Mouse (Mus musculus) splenic B cell, adult 2 months (primary cell): ENCODE results near the gene Fxyd4.

Source experiments
- DNase-seq: peaks from one replicate; pipeline ENCODE4 v3.0.0-alpha.2; 2011; ENCODE audit warnings: low read depth, low spot score
- H3K27me3 ChIP-seq: 2 replicates; pipeline ENCODE4 v1.6.1; 2012; ENCODE audit warnings: mild to moderate bottlenecking, low read length, moderate library complexity, mixed read lengths; ENCODE audit not compliant: control insufficient read depth, poor library complexity, insufficient read depth, severe bottlenecking
- H3K36me3 ChIP-seq: 2 replicates; pipeline ENCODE4 v1.6.1; 2012; ENCODE audit warnings: mild to moderate bottlenecking, low read length, moderate library complexity, mixed read lengths; ENCODE audit not compliant: control insufficient read depth, poor library complexity, insufficient read depth, severe bottlenecking

The Fxyd4 gene

DNA sequence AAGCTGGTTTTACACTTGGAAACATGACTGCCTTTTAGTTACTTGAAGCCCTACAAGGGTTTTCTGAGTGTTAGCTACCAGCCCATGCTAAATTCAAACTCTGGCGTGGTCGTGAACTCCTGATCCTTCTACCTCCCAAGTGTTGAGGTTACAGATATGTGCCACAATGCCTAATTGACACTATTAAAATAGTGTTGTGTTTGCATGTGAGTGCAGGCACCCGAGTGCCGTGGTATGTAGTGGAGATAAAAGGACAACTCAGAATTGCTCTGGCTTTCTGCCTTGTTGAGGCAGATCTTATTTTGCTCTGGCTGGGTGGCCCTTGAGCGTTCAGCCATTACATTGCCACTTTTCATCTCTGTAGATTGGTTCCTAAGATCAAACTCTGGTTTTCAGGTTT, 8.7 kb downstream of the Fxyd4 start:
- Histone ChIP-seq H3K27me3 (no peaks in the 10 kb centered on the region), H3K36me3 (peaks cover 5% of the 10 kb centered on the region; the same call in 1 of the 2 replicates)
- no peak for DNase-seq

GRCm38 (mm10) chr6:117927955-117928354, 9.5 kb downstream of the Fxyd4 start:
- H3K27me3 ChIP-seq: no peaks in the 10 kb centered on the region
- peaks cover 8% of the 10 kb centered on the region; the same call in 1 of the 2 replicates for H3K36me3 ChIP-seq
- no peak for DNase-seq

DNA sequence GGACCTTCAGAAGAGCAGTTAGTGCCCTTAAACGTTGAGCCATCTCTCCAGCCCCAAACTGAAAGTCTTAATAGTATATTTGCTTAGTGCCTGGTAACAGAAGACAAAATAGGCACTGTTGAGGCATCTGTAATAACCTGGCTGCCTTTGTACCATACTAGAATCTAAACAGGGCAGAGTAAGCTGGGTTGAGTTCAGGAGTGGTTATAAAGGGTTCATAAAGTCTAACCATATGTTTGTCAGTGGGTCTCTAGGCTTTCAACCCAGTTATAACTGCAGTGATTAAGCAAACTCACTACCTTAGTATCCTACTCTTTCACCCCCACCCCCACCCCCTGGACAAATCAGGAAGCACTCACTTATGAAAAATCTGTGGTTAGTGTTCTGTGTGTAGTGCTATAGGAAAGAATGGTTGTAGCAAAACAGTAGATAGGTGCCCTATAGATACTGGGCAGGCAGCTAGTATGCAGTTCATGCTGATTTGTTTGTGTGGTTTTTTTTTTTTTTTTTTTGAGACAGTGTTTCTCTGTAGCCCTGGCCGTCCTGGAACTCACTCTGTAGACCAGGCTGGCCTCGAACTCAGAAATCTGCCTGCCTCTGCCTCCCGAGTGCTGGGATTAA, 10.5 kb downstream of the Fxyd4 start:
- no peak for DNase-seq
- Histone ChIP-seq H3K27me3 (no peaks in the 10 kb centered on the region), H3K36me3 (peaks cover 11% of the 10 kb centered on the region; the same call in 1 of the 2 replicates)

DNA sequence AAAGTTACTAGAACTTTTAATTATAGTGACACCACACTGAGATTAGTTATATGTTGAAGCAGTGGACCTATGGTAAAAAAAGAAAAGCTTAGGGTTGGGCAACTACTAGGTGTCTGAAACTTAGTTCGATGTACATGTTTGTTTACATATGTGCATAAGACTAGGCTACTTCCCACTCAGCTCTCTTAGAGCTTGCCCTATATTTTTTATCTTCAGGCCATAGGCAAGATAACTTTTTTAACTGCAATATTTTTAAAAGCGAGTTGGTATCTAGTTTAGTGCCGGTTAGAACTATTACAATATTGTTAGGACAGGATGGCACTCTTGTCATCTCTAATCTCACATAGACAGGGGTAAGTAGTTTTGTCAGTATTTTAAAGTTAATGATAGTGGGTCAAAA, 15.5 kb downstream of the Fxyd4 start:
- no peak for DNase-seq
- Histone ChIP-seq H3K36me3 (peaks cover 13% of the 10 kb centered on the region), H3K27me3 (no peaks in the 10 kb centered on the region)

DNA sequence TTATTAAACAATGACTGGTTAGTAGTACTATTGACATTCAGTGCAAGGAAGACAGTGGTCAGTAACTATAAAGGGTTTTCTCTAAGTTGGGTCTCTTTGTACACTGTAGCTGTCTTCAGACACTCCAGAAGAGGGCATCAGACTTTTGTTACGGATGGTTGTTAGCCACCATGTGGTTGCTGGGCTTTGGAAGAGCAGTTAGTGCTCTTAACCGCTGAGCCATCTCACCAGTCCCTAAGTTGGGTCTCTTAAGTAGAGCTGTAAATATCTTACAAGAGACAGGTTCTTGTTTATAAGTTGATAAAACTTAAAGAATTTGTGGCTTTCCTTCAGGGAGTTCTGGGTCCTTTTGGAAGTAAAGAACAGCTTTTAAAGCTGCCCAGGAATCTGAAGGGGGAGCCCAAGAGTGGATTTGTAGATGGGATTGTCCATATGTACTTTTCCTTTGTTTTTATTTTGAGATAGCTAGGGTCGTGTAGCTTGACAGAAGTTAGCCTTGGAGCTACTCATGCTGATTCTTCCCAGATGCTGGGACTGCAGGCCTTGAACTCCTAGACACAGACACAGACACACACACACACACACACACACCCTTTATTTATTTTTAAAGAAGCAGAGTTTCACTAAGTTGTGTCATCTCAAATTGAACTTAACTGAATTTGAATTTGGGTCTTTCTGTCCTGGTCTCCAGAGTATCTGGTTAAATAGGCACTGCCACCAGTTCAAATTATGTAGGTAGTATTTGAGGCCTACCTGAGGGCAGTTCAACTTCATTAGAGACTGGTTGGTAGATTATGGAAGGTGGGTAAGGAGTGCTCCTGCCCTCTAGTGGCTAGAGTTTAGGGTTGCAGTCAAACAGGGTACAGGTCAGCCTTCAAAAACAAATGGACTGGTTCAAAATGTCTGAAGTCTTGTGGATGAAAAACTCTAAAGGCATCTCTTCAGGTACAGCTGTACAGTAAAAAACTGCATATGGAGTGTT, 16.5 kb downstream of the Fxyd4 start:
- DNase-seq: peak; percentile 87
- Histone ChIP-seq H3K27me3 (no peaks in the 10 kb centered on the region), H3K36me3 (peaks cover 13% of the 10 kb centered on the region)

DNA sequence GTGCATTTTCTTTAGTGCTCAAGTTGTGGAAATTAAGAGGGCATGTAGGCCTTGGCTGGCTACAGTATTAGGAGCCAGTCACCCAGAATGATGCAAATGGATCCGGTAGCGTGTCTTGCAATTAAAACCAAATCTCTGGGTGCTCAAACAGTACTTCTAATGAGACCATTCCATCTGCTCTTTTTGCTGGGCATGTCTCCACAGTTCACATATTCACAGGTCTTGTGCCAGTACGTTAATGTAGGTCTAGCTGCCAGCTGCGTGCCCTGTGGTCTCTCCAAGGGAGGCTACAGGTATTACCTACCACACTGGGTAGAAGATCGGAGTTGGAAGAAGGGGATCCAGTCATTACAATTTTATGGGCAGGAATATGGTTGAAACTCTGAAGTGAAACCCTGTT, 19.4 kb downstream of the Fxyd4 start:
- Histone ChIP-seq H3K27me3 (no peaks in the 10 kb centered on the region), H3K36me3 (peaks cover 10% of the 10 kb centered on the region)
- DNase-seq: no peak

- Histone ChIP-seq H3K27me3 (no peaks in the 10 kb centered on the region), H3K36me3 (peaks cover 7% of the 10 kb centered on the region)
- peak; percentile 71 for DNase-seq
Observed at GRCm38 (mm10) chr6:117917576-117917975, 19.9 kb downstream of the Fxyd4 start.

DNA sequence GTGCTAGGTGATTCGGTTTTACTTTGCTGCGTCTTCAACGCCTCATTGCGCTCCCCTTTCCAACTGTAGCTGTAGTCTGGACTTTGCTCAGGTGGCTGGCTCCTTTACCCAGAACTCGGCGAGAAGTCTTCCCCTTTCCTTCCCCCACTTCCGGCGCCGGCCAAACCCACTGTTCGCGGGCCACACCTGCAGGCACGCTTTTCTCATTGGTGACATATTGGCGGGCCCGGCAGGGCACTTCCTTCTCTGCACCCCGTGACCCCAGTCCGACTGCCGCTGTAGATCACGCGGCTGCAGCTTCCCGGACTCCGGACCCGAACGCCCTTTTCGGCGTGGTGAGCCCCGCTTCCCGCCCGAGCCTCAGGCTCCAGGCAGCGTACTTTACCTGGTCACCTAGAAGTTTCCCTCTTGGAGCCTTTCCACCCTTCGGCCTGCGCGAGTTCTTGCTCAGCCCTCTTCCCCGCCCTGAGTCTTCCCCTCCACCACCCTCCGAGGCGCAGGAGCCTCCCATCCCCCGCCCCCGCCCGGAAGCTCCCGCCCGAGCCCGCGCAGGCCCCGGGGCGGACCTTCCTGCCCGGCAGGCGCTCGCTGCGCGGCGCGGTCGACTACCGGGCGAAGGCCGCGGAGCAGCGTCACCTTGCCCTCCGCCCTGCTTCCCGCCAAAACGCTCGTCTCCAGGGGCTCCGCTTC, 20.6 kb downstream of the Fxyd4 start:
- DNase-seq: peak; percentile 92
- Histone ChIP-seq H3K36me3 (peaks cover 7% of the 10 kb centered on the region), H3K27me3 (no peaks in the 10 kb centered on the region)

- H3K36me3 ChIP-seq: peaks cover 5% of the 10 kb centered on the region
- no peak for DNase-seq
- H3K27me3 ChIP-seq: no peaks in the 10 kb centered on the region
Observed at GRCm38 (mm10) chr6:117916205-117916736, 21.2 kb downstream of the Fxyd4 start.

GRCm38 (mm10) chr6:117914541-117914940, 23.0 kb downstream of the Fxyd4 start:
- no peak for DNase-seq
- Histone ChIP-seq H3K36me3 (peaks cover 1% of the 10 kb centered on the region), H3K27me3 (no peaks in the 10 kb centered on the region)

DNA sequence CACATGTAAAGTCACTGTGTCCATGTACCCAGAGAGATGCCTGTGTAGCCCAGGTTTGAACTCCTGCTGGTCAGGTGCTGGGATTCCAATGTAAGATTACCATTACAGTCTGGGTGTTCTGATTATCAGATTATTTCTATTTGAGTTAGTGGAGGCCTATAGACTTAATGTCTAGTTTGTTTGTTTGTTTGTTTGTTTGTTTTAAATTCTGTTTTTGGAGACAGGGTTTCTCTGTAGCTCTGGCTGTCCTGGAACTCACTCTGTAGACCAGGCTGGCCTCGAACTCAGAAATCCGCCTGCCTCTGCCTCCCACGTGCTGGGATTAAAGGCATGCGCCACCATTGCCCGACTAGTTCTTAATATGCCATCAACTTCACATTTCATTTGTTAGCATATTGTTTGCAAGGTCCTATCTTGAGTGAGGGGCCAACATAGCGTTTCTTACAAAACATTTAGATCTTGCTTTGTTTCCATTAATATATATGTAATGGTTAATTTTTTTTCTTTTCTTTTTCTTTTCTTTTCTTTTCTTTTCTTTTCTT, 27.3 kb downstream of the Fxyd4 start:
- DNase-seq: no peak
- no peaks in the 10 kb centered on the region; the same call in 1 of the 2 replicates for H3K36me3 ChIP-seq
- H3K27me3 ChIP-seq: no peaks in the 10 kb centered on the region

DNA sequence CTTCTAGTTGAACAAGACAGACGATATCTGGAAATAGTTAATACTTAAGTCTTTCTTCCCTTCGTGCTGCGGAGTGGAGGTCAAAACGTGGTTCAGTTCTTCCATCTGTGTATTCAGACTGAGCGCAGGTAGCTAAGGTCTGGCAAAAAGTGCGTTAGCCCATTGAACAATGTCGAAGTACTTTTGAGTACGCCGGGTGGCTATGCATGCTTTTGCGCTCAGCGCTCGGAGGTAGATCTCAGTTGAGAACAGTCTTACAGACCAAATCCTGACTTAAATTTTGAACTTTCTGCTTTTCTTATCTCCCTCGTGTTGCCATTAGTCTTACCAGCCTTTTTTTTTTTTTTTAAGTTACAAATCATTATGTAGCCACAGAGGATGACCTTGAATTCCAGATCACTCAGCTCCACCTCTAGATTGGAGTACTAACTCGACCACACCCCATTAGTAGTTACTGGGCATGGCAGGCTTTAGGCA, 29.0 kb downstream of the Fxyd4 start:
- Histone ChIP-seq H3K36me3 (no peaks in the 10 kb centered on the region; the same call in 1 of the 2 replicates), H3K27me3 (no peaks in the 10 kb centered on the region)
- DNase-seq: peak; percentile 43

GRCm38 (mm10) chr6:117907979-117908355, 29.5 kb downstream of the Fxyd4 start:
- peaks cover 1% of the 10 kb centered on the region; the same call in 1 of the 2 replicates for H3K36me3 ChIP-seq
- no peak for DNase-seq
- no peaks in the 10 kb centered on the region for H3K27me3 ChIP-seq

- Histone ChIP-seq H3K27me3 (no peaks in the 10 kb centered on the region), H3K36me3 (peaks cover 1% of the 10 kb centered on the region; the same call in 1 of the 2 replicates)
- peak; percentile 97 for DNase-seq
Observed at GRCm38 (mm10) chr6:117907301-117907978, 30.1 kb downstream of the Fxyd4 start.
